Comparison of ENCODE assay signal across 28 mouse cellular contexts in genomic region chr1:96003086-96003485, GRCm38 (mm10).
"Had no signal": no experiment of that assay in that cellular context is flagged by ENCODE, and none has a peak within 500 bp of the region (broad histone marks: within the 10 kb centered on the region; RNA-seq: fewer than 3 reads in every experiment).

No protein-coding gene starts in this region.

- H3K4me2 ChIP-seq: heart, embryonic 12.5 days; hindbrain, embryonic 12.5 days; hindbrain, embryonic 14.5 days; intestine, embryonic 15.5 days; limb, embryonic 12.5 days; liver, embryonic 11.5 days; liver, embryonic 13.5 days; liver, embryonic 15.5 days had no signal

- H3K27ac ChIP-seq: gastrocnemius, adult 2 months; heart, adult 2 months; hindbrain, embryonic 10.5 days; hindbrain, embryonic 12.5 days; hindbrain, embryonic 14.5 days; intestine, embryonic 15.5 days; layer of hippocampus, adult 2 months; left cerebral cortex, adult 2 months; limb, embryonic 10.5 days; limb, embryonic 12.5 days; liver, embryonic 13.5 days; liver, embryonic 15.5 days had no signal

- H3K9ac ChIP-seq: heart, embryonic 12.5 days; hindbrain, embryonic 12.5 days; hindbrain, embryonic 14.5 days; intestine, embryonic 15.5 days; limb, embryonic 12.5 days; liver, embryonic 13.5 days; liver, embryonic 15.5 days had no signal

- DNase-seq: gastrocnemius, adult 2 months; gastrocnemius, postnatal 10 days; gastrocnemius, postnatal 36 days; heart, adult 11 months; heart, adult 2 months; heart, postnatal 10 days; heart, postnatal 4 days; kidney, adult 18-20 months; kidney, adult 8-10 months; kidney, postnatal 10 days; kidney, postnatal 25 days; kidney, postnatal 4 days; liver; liver, embryonic 13.5 days had no signal

- H3K27me3 ChIP-seq: heart, embryonic 12.5 days; hindbrain, embryonic 12.5 days; intestine, embryonic 15.5 days; limb, embryonic 12.5 days; liver, embryonic 13.5 days; liver, embryonic 15.5 days had no signal

- H3K9me3 ChIP-seq: heart, embryonic 12.5 days; hindbrain, embryonic 10.5 days; hindbrain, embryonic 12.5 days; intestine, embryonic 15.5 days; limb, embryonic 10.5 days; limb, embryonic 12.5 days; liver, embryonic 13.5 days; liver, embryonic 15.5 days had no signal

- H3K36me3 ChIP-seq: heart, embryonic 12.5 days; hindbrain, embryonic 10.5 days; hindbrain, embryonic 12.5 days; intestine, embryonic 15.5 days; limb, embryonic 10.5 days; limb, embryonic 12.5 days; liver, embryonic 13.5 days; liver, embryonic 15.5 days had no signal

- H3K4me1 ChIP-seq: heart, embryonic 12.5 days; hindbrain, embryonic 10.5 days; hindbrain, embryonic 12.5 days; intestine, embryonic 15.5 days; limb, embryonic 10.5 days; limb, embryonic 12.5 days; liver, embryonic 13.5 days; liver, embryonic 15.5 days had no signal

- H3K4me3 ChIP-seq: gastrocnemius, adult 2 months; heart, adult 2 months; heart, embryonic 12.5 days; hindbrain, embryonic 10.5 days; hindbrain, embryonic 12.5 days; intestine, embryonic 15.5 days; layer of hippocampus, adult 2 months; left cerebral cortex, adult 2 months; limb, embryonic 10.5 days; limb, embryonic 12.5 days; liver, embryonic 13.5 days; liver, embryonic 15.5 days had no signal

- ATAC-seq: hindbrain, embryonic 16.5 days; inflammation-experienced regulatory T-cells, adult 6 months; intestine, embryonic 15.5 days; intestine, postnatal 0 days had no signal
